8 mouse cellular contexts compared by ENCODE assay signal in the genomic region with DNA sequence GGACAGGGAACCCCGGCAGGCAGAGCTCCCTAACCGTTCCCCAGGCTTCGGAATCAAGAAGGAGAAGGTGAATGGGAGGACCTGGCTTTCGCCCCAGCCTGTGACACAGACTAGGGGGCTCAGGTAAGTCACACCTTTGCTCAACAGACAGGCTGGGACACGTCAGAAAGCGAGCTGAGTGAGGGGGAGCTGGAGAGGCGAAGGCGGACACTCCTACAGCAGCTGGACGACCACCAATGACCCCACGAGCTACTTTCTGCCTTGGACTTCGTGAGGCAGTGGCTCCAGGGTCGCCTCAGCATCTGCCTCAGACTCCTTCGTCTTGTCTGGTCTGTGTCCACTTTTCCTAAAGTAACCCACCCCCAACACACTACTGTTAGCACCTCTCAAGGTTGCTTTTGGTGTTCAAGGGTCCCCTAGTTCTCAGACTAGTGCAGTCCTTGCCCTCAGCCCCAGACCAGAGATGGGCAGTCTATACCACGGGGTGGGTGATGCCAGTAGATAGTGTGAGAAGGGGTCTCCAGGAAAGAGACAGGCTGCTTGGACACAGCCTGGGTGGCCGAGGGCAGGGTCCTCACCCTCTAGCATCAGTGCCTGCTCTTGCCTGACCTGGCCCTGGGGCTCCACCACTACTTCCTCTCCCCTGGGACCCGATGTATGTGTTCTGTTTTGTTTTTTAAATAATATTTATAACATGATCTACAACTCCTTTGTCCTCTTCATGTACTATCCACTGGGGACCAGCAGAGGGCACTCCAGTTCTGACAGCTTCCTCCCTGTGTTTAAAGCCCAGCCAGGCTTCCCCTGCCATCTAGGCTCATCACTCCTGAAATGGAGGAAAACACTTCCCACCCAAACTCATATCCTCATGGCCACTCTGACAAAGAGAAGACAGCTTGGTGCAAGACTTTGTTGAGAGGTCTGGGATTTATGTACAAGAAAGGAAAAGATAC. TPM values are rescaled to one million over a fixed set of nuclear protein-coding genes. Genes with fewer than 3 reads are reported as not detected.
DNase-seq lines count a peak whose midpoint lies in the region; ATAC-seq lines count a peak whose summit lies in the region.

No protein-coding gene starts in this region.

- WGBS in embryonic facial prominence, embryonic 12.5 days, result 77% methylated on average over 16 of the region's 16 CpGs
- WGBS in limb, embryonic 13.5 days, result 77% methylated on average over 16 of the region's 16 CpGs

- H3K9ac ChIP-seq in embryonic facial prominence, embryonic 12.5 days, result no peak overlapping the region
- H3K9ac ChIP-seq in limb, embryonic 13.5 days, result no peak overlapping the region

- no peaks in the 10 kb centered on the region for H3K27me3 ChIP-seq in embryonic facial prominence, embryonic 12.5 days
- H3K27me3 ChIP-seq in limb, embryonic 13.5 days, result no peaks in the 10 kb centered on the region
- H3K27me3 ChIP-seq in splenic B cell, adult 2 months (ENCODE audit: control insufficient read depth, insufficient read depth, low read length, poor library complexity, severe bottlenecking), result no peaks in the 10 kb centered on the region

- H3K4me1 ChIP-seq in embryonic facial prominence, embryonic 12.5 days, result no peaks in the 10 kb centered on the region
- H3K4me1 ChIP-seq in limb, embryonic 13.5 days, result no peaks in the 10 kb centered on the region

- H3K4me3 ChIP-seq in embryonic facial prominence, embryonic 12.5 days, result no peak overlapping the region
- no peak overlapping the region for H3K4me3 ChIP-seq in limb, embryonic 13.5 days

- peak overlapping the region; percentile 69; the same call in 1 of the 2 replicates for H3K27ac ChIP-seq in embryonic facial prominence, embryonic 12.5 days
- peak overlapping the region; percentile 44; the same call in 1 of the 2 replicates for H3K27ac ChIP-seq in limb, embryonic 13.5 days

- H3K36me3 ChIP-seq in embryonic facial prominence, embryonic 12.5 days, result peaks cover 91% of the 10 kb centered on the region
- peaks cover 98% of the 10 kb centered on the region for H3K36me3 ChIP-seq in limb, embryonic 13.5 days
- no peaks in the 10 kb centered on the region; the same call in 1 of the 2 replicates for H3K36me3 ChIP-seq in splenic B cell, adult 2 months (ENCODE audit: control insufficient read depth, insufficient read depth, low read length, poor library complexity, severe bottlenecking)

- H3K9me3 ChIP-seq in embryonic facial prominence, embryonic 12.5 days, result no peaks in the 10 kb centered on the region
- H3K9me3 ChIP-seq in limb, embryonic 13.5 days, result no peaks in the 10 kb centered on the region

- peak; percentile 95 for DNase-seq in 3T3-L1 (ENCODE audit: low read depth, low spot score)
- DNase-seq in adrenal gland, postnatal 14 days, result peak; percentile 88
- peak; percentile 74 to 85 for DNase-seq in heart, adult 9 months (ENCODE audit: low spot score in 2 of 2)
- peak; percentile 76 to 81 for DNase-seq in kidney, adult 8-10 months
- DNase-seq in naive thymus-derived CD4-positive, alpha-beta T cell, adult 2 months (ENCODE audit: low read depth), result peak; percentile 84
- DNase-seq in splenic B cell, adult 2 months (ENCODE audit: low read depth, low spot score), result peak; percentile 85

- H3K4me2 ChIP-seq in embryonic facial prominence, embryonic 12.5 days (replicated peaks), result no peak overlapping the region
- no peak overlapping the region for H3K4me2 ChIP-seq in limb, embryonic 13.5 days (replicated peaks)

- ATAC-seq in embryonic facial prominence, embryonic 12.5 days (ENCODE audit: insufficient number of reproducible peaks, insufficient read depth, low FRiP score, low TSS enrichment), result no peak
- ATAC-seq in limb, embryonic 13.5 days (ENCODE audit: low FRiP score, low read depth), result peak; percentile 34; the same call in 1 of the 2 replicates

RNA-seq across cellular contexts. Expression of a gene that starts 20.9 kb away (rescaled TPM):
- 2.0 and 2.8 TPM in 2 replicates for total RNA-seq in adrenal gland, postnatal 14 days (2021)
- 0.09 and 0.32 TPM in 2 replicates for polyA plus RNA-seq in embryonic facial prominence, embryonic 12.5 days (2016; fragmentation: Nextera tagmentation; extraction: Ambion mirVana)
- 0.15 and 0.36 TPM in 2 replicates for polyA plus RNA-seq in limb, embryonic 13.5 days (2015; fragmentation: Nextera tagmentation; extraction: Ambion mirVana)

RNA-seq across cellular contexts. Expression of a gene that starts 21.7 kb away (rescaled TPM):
- total RNA-seq in adrenal gland, postnatal 14 days (2021), result 44.8 and 46.5 TPM in 2 replicates
- 79.5 and 80.0 TPM in 2 replicates for polyA plus RNA-seq in embryonic facial prominence, embryonic 12.5 days (2016; fragmentation: Nextera tagmentation; extraction: Ambion mirVana)
- 77.6 and 80.3 TPM in 2 replicates for polyA plus RNA-seq in limb, embryonic 13.5 days (2015; fragmentation: Nextera tagmentation; extraction: Ambion mirVana)

RNA-seq across cellular contexts. Expression of a gene that starts 53.7 kb away (rescaled TPM):
- total RNA-seq in adrenal gland, postnatal 14 days (2021), result 21.3 and 31.3 TPM in 2 replicates
- polyA plus RNA-seq in embryonic facial prominence, embryonic 12.5 days (2016; fragmentation: Nextera tagmentation; extraction: Ambion mirVana), result 32.6 and 37.0 TPM in 2 replicates
- 29.5 and 30.9 TPM in 2 replicates for polyA plus RNA-seq in limb, embryonic 13.5 days (2015; fragmentation: Nextera tagmentation; extraction: Ambion mirVana)
